In the genomic region with DNA sequence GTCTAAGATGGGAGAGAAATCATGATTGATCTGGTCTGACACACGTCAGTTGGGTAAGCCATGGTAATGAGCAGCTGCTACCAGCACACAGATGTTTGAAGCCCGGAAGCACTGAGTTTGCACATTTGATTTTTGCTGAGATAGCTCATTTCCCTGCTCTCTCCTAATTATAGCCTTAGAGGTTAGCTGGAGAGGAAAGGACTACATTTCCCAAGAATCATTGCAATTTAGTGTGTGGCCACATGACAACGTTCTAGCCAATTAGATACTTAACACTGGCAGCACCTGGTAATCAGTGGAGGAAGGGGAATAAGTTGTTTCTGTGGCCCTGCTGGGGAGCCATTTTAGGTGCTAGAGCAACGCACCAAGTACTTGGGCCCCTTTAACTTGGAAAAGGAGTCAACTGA, we compare ENCODE assay signal across 8 mouse cellular contexts. TPM values are rescaled to one million over a fixed set of nuclear protein-coding genes. Genes with fewer than 3 reads are reported as not detected.
DNase-seq lines count a peak whose midpoint lies in the region; ATAC-seq and TF ChIP-seq lines count a peak whose summit lies in the region.

No protein-coding gene starts in this region.

- no peak overlapping the region for H3K4me2 ChIP-seq in hindbrain, embryonic 13.5 days
- H3K4me2 ChIP-seq in midbrain, embryonic 13.5 days (replicated peaks): no peak overlapping the region

- H3K4me1 ChIP-seq in kidney, adult 2 months (ENCODE audit: control insufficient read depth, insufficient read depth, low read length): no peaks in the 10 kb centered on the region
- peaks cover 59% of the 10 kb centered on the region for H3K4me1 ChIP-seq in hindbrain, embryonic 13.5 days (replicated peaks)
- peaks cover 59% of the 10 kb centered on the region for H3K4me1 ChIP-seq in midbrain, embryonic 13.5 days (replicated peaks)

- no peak for TF ChIP-seq POLR2A in kidney, adult 2 months (IDR thresholded peaks at IDR 0.05; ENCODE audit: low read depth, low read length)

- peak; percentile 63 for DNase-seq in kidney, adult 2 months
- no peak for DNase-seq in kidney, postnatal 10 days
- DNase-seq in adipocyte (ENCODE audit: low spot score): peak; percentile 44
- no peak for DNase-seq in right cerebral cortex, postnatal 14 days
- no peak for DNase-seq in adrenal gland, adult 8-10 months
- DNase-seq in adrenal gland, postnatal 10 days: no peak

- no peaks in the 10 kb centered on the region for H3K9me3 ChIP-seq in hindbrain, embryonic 13.5 days
- H3K9me3 ChIP-seq in midbrain, embryonic 13.5 days: no peaks in the 10 kb centered on the region

- 43% methylated on average over 4 of the region's 4 CpGs for WGBS in kidney, adult 2 months
- 44% methylated on average over 4 of the region's 4 CpGs for WGBS in hindbrain, embryonic 13.5 days
- 42% methylated on average over 4 of the region's 4 CpGs for WGBS in midbrain, embryonic 13.5 days

- no peak for TF ChIP-seq CTCF in kidney, adult 2 months (conservative IDR thresholded peaks at IDR 0.05; ENCODE audit: insufficient read depth, insufficient read length, low read depth, low read length)

- peak; percentile 84 for ATAC-seq in hindbrain, embryonic 13.5 days (ENCODE audit: low FRiP score)
- peak; percentile 65 for ATAC-seq in midbrain, embryonic 13.5 days

- H3K4me3 ChIP-seq in kidney, adult 2 months (ENCODE audit: insufficient read depth, low read depth, low read length): no peak overlapping the region
- H3K4me3 ChIP-seq in hindbrain, embryonic 13.5 days: no peak overlapping the region
- H3K4me3 ChIP-seq in midbrain, embryonic 13.5 days (replicated peaks): no peak overlapping the region

- no peak overlapping the region for H3K27ac ChIP-seq in kidney, adult 2 months (ENCODE audit: insufficient read depth, low read depth, low read length)
- H3K27ac ChIP-seq in hindbrain, embryonic 13.5 days: peak overlapping the region; percentile 79
- peak overlapping the region; percentile 77 for H3K27ac ChIP-seq in midbrain, embryonic 13.5 days

- no peak overlapping the region for H3K9ac ChIP-seq in hindbrain, embryonic 13.5 days
- no peak overlapping the region for H3K9ac ChIP-seq in midbrain, embryonic 13.5 days (replicated peaks)

- no peaks in the 10 kb centered on the region for H3K36me3 ChIP-seq in kidney, adult 2 months (ENCODE audit: control insufficient read depth, insufficient read depth, low read length)
- H3K36me3 ChIP-seq in hindbrain, embryonic 13.5 days: no peaks in the 10 kb centered on the region
- H3K36me3 ChIP-seq in midbrain, embryonic 13.5 days: no peaks in the 10 kb centered on the region

- H3K27me3 ChIP-seq in kidney, adult 2 months (replicated peaks; ENCODE audit: control insufficient read depth, insufficient read depth, low read length): no peaks in the 10 kb centered on the region
- no peaks in the 10 kb centered on the region for H3K27me3 ChIP-seq in hindbrain, embryonic 13.5 days
- H3K27me3 ChIP-seq in midbrain, embryonic 13.5 days: 0 out of 2 replicates have a peak, but pooled peaks cover 5% of the 10 kb centered on the region

RNA-seq across cellular contexts. Expression of gene Coro2b, which starts 26.3 kb away (rescaled TPM):
- 9.8 and 11.0 TPM in 2 replicates for polyA plus RNA-seq in kidney, adult 2 months (2012; rRNA removed)
- polyA plus RNA-seq in hindbrain, embryonic 13.5 days (2015; fragmentation: Nextera tagmentation; extraction: Ambion mirVana): 34.3 and 39.0 TPM in 2 replicates
- polyA plus RNA-seq in midbrain, embryonic 13.5 days (2015; fragmentation: Nextera tagmentation; extraction: Ambion mirVana): 28.4 and 34.7 TPM in 2 replicates
- 10 to 100 TPM; 12.4 to 20.2 (median 18.2) TPM for total RNA-seq in adrenal gland, adult 8-10 months (2022)
- 10 to 100 TPM; 18.1 to 22.3 TPM for total RNA-seq in adrenal gland, postnatal 10 days (2021)

Comparison
In these comparisons a context has a peak if more than half of its experiments do, and no peak if none do; other contexts are left out.
1. DNase-seq: peak in kidney, adult 2 months (single experiment) and adipocyte (single experiment); none in kidney, postnatal 10 days (single experiment), right cerebral cortex, postnatal 14 days (single experiment), adrenal gland, adult 8-10 months (single experiment) and adrenal gland, postnatal 10 days (single experiment).